Mouse (Mus musculus) adrenal gland, adult 8-10 months (tissue): ENCODE data around the gene Gdpd1. TPM values are rescaled to one million over a fixed set of nuclear protein-coding genes. Genes with fewer than 3 reads are reported as not detected.
A peak's percentile ranks its signal among the peaks of the same experiment; 100 is the strongest.
"Not testable (repeated sequence)": the region's sequence is repeated elsewhere in the genome, so short reads cannot be mapped to it uniquely, and the experiment has no call there.

ENCODE experiments used
- DNase-seq: peaks from one replicate; pipeline ENCODE4 v3.0.0; 2022
- total RNA-seq, 4 experiments: library from RNA; stranded (reverse); gene quantifications; 2 replicates each; pipeline ENCODE4 v1.2.4; 2022

Gdpd1 gene
- total RNA-seq, 4 experiments from 2014 or later = 5.6 to 10.1 (median 7.8) TPM

DNA sequence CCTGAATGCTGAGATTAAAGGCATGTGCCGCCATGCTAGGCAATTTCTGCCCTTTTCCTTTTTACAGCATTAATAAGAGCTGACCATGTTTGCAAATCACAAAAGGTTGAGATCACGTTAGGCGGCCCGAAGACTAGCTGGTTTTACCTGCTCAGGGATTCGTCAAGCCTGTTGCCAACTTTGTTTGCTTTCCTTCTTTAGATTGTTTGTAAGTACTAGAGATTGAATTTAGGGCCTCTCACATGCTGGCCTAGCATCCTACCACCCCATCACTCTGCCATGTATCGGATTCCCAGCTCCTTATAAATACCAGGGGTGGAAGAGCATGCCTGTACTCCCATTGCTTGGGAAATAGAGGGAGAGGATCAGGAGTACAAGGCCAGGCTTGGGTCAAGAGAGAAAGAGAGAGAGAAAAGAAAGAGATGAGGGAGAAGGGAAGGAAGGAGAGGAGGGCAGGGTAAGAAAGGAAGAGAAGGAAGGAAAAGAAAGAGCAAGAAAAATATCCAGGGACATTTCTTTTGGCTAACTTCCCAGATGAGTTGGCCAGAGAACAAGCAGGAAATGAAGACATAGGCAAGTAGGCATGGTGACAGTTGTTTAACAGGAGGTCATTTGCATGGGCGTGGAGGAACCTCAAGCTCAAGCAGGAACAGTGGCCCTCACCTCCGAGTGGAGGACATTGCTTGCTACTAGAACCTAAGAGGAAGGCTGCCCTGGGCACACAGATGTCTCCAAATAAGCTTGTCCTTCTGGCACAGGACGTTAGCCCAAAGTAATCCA is 47.6 kb downstream of the Gdpd1 start:
- no peak for DNase-seq

DNA sequence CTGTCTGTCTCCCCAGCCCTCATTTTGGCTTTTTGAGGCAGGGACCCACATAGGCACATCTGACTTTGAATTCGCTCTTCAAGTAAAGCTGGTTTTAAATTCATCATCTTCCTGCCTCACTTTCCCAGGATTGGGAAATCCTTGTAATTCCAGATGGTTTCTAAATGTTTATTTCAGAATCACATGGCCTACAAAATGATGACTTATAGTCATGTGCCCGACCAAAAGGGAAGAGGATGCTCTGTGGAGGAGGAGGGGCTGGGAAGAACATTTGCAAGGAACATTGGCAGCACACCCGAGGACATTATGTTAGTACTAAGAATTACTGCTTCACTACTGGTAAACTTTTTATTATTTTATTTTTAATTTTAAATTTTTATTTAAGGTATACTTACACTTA is 48.5 kb downstream of the Gdpd1 start:
- DNase-seq = no peak

DNA sequence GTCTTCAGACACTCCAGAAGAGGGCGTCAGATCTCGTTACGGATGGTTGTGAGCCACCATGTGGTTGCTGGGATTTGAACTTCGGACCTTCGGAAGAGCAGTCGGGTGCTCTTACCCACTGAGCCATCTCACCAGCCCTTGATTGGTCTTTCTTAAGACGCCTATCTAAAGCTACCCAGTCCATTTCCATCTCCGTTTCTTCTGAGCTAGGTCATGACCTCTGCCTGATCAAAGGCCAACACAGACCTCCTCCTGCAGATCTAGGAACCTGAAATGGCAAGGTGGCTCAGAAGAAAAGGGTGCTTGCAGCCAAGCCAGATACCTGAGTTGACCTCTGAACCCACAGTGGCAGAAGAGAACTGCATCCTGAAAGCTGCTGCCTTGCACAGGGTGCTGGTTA is 50.6 kb downstream of the Gdpd1 start:
- DNase-seq = not testable (repeated sequence)

DNA sequence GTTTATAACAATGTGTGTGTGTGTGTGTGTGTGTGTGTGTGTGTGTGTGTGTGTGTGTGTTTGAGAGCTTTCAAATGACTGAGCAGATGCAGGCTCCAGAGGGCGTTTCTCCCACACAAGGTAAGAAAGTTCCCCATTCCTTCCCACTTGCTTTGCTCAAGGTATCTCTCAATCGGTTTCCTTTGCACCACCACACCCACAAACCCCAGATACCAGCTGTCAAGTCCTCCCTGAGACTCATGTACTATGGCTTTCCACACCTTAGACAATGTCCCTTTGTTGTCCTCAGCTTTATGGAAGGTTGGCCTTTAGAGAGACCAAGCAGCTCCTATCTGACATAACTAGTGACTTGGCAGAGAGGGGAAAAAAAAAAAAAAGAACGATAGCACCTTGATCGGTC is 51.1 kb downstream of the Gdpd1 start:
- no peak for DNase-seq

DNA sequence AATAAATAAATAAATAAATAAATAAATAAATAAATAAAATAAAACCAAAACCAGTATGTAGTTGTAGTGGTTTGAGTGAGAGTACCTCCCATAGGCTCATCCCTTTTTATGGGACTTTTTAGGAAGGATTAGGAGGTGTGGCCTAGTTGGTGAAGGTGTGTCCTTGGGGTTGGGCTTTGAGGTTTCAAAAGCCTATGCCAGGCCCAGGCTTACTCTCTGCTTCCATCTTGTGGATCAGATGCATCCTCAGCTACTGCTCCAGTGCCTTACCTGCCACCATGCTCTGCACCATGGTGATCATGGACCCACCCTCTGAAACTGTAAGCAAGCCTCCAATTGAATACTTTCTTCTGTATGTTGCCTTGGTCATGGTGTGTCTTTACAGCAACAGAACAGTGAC is 52.3 kb downstream of the Gdpd1 start:
- DNase-seq = no peak

DNA sequence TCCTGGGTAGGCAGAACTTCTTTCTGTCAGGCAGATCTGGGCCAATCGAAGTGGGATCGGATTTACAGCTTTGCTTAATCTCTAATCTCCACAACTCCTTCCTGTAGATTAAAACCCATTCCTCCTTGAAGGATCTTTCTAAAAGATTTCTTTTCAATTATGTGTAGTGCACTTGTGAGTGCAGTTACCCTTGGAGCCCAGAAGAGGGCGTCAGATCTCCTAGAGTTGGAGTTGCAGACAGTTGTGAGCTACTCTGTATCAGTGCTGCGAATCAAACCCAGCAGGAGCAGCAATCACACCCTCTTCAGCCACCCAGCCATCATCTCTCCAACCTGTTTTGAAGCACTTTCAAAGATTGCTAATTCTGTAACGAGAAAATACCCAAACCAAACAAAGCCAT is 53.4 kb downstream of the Gdpd1 start:
- DNase-seq = no peak

DNA sequence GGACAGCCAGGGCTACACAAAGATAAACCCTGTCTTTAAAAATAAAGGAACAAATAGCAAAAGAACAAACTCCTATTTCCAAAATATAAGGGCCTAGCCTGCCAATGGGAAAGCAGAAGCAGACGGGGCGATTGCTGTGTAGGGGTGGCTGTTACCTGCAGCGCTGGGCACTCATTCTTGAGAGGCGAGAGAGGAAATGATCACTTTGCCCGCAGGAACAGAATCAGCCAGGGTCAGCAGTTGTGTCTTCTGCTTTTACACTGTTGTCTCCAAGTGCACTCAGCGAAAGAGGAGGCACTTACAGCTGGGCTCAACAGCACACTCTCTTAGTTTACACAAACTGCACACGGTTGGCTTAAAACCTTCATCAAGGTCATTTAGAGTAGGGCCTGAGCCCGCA is 54.4 kb downstream of the Gdpd1 start:
- no peak for DNase-seq

DNA sequence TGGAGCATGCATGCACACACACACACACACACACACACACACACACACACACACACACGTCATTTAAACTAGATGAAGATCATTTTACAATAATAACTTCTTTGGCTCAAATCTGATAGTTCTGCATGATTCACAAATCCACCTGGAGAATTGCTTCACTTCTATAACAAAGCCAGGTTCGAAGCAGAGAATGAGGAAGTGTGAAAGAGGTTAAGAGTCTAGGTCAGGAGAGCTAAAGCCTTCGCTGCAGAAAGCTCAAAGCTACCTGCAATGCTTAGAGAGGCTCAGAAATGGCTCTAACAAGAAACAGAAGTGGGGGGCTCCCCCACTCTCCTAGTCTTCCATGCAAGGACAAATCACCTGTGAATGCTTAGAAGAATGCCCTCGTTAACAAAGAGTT is 55.8 kb downstream of the Gdpd1 start:
- DNase-seq = no peak

DNA sequence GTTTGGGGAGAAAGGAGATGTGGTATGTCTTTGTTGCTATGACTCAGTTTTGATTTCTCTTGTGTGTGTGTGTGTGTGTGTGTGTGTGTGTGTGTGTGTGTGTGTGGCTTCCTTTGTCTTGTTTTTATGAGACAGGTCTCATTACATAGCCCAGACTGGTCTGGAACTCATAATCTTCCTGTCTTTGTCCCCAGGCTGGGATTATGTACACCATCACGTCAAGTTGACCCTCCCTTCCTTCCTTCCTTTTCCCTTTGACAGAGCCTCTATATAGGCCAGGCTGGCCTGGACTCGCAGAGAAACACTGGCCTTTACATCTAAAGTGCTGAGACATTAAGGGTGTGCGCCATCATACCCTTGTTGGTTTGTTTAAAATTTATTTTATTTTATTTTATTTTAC is 58.2 kb downstream of the Gdpd1 start:
- no peak for DNase-seq

DNA sequence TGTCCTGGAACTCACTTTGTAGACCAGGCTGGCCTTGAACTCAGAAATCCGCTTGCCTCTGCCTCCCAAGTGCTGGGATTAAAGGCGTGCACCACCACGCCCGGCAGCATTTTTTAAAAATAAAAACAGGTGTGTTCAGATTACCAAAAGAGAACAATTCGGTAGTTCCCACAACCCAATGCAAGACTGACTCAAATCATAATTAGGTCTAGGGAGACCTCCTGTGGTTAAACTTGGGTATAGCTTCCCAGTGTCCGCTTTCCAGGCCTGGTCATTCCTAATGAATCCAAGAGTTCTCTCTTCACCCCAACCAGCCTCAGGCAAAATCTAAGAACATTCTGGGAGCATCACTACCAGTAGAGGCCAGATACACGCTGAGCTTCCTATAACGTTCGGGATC is 63.4 kb downstream of the Gdpd1 start:
- DNase-seq = no peak

DNA sequence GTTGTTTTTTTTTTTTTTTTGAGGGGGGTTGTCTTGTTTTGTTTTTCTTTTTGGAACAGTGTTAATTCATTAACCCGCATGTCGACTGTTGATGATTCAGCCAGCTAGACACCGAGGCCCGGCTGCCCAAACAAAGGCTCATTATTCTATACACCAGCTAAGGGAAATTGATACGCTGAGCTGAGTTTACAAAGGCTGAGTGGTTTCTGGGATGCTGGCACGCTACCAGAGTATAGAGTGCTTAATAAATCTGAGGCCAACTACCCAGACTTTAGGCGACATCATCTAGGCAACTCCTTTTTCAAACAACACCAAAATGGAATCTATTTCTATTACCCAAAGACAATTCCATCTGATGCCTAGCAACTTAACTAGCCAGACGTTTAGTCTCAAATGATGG is 66.5 kb downstream of the Gdpd1 start:
- no peak for DNase-seq

DNA sequence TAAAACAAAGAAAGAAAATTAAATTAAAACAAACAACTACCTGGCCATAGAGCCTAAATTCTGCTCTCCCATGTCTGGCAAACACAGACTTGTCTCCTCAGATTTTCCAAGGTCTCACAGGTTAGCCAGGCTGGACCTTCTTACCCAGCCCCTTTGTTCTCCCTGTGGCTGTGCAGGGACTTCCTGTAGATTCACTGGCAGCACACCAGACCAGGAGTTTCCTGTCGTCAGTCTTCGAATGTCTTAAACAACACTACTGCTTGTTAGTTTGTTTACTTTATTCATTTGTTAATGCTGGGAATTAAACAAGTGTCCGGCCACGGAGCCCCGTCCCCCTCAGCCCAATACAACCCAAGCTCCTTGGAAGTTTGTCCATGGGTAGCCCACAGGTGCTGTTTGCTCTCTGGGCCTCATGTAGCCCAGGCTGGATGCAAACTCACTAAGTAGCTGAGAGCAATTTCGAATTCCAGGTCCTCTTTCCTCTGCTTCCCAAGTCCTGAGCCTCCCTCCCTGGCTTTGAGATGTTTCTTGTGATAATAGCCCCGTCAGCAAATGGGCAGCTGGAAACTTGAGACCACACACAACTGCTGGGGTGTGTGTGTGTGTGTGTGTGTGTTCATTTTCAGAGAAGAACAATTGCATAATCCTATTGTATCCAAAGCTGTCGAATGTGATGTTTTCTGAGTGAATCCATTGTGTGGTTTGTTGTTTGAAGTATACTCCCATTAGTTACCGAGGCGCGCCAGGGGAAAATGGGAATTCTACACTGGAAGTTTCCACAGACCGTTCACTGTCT is 68.7 kb downstream of the Gdpd1 start:
- DNase-seq = no peak

DNA sequence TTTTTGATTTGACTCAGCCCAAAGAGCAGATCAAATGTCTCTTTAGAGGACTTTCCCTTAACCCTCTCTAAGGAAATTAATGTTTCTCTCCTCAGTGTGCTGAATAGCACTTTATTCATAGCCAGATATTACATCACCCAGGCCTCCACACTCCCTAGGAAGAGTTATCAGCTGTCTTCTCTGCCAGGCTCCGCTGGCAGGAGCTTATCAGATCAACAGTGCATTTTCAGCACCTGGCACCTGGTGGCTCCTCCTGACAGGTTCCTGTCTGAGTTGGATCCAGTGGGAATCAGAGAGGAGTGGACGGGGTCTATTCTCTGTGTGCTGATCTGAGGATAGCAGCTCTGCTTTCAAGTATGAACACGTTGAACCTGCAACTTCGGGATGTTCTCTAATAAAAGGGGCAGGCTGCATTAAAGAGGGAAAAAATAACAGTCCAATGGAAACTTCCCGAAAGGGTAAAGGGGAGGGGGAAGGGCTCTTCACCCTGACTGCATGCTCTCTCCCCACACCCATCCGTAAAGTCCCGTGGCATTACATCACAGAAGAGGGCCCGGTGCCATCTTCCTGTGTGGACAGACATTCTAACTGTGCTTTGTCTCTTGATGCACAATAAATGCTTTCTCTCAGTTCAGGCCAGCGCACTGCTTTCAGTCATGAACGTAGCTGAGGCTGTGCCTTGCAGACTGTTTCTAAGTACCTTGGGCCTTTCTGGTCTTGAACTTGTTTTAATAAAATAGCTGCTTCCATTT is 71.6 kb downstream of the Gdpd1 start:
- DNase-seq = no peak

DNA sequence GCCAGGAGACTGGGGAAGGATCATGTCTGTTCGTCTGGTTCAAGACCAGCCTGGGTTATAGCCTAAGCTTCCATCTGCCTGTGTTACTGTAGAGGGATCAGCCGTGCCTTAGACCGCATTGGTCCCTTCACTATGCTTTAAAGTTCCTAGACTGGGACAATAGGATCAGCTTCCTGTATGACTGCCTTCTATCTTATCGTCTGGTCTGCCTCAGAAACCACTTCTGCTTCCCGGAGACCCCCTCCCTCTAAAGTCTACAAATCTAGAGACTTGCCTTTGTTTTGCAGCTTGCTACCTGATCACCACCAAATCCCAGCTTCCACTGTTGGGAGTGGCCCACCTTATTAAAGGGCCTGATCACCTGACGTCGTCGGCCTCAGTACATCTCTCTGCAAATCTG is 72.6 kb downstream of the Gdpd1 start:
- DNase-seq = no peak

DNA sequence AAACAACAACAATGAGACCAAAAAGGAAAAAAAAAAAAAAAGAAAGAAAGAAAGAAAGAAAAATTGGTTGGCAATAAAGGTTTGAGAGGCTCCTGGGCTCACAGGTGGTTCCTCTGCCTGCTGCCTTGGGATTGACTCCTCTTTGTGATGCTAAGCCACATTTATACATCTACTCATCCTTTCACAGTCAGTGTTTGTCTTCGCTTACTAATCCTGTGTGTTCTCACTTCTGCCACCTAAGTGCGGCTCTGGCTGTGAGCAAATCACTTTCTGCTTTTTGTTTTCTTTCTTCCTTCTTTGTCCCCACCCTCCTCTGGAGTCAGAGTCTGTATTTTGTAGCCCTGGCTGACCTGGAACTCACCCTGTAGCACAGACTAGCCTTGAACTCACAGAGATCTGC is 77.6 kb downstream of the Gdpd1 start:
- DNase-seq = no peak

DNA sequence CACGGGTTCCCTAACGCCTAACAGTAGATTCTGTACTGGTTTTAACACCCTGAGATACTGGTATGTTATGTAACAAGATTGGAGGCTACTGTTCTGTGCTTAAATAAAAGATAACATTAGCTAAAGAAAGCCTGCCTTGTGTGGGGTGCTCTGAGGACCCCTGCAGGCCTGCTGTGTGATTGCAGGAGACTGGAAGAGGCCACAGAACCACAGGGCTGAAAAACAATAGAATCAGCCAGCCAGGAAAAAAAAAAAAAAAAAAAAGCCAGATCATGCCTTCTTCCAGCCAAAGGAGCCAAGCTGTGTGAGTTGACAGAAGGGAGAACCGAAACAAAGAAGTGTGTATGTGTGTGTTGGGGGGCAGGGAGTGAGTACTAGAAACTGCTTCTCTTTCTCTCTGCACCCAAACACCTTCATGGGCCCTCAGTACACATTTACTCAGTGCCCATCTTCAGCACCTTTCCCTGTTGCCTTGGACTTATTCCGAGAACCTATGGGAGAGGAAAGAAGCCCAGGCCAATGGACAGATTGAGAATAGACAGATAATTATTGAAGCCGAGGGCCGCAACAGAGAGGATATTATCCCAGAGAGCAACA is 78.1 kb downstream of the Gdpd1 start:
- DNase-seq = peak; percentile 65

DNA sequence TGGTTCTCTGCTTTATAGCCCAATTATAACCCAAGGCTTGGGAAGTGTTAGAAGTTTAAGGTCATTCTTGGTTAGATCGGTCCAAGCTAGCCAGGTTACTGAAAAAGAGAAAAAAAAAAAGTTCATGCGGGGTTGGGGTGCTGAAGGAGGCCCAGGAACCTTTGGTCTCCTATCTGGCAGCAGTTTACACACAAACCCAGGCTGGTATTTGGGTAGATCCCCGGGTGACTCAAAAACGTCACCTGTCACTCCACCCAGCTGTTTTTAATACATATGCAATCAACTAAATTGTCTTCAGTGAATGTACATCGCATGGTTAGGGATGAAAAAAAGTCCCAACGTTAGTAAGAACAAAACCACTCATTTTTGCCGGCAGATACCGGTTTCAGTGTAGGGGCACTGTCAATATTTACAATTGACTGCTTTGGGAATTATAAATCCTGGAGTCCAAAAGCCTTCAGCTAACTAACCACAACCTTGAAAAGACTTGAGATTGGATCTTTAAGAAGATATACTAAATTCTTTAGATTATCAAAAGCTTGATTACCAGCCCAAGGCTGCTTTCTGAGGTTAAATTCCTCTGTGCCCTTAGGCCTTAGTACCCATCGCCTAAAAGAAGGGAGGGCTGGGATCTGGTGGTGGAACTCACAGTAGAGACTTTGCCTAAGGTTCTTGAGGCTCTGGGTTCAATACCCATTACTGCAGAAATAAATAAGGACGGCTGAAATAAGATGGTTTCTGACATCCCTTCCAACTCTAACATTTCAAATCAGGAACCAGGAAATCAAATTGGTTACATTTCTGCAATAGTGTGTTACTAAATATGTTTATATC is 78.9 kb downstream of the Gdpd1 start:
- no peak for DNase-seq

DNA sequence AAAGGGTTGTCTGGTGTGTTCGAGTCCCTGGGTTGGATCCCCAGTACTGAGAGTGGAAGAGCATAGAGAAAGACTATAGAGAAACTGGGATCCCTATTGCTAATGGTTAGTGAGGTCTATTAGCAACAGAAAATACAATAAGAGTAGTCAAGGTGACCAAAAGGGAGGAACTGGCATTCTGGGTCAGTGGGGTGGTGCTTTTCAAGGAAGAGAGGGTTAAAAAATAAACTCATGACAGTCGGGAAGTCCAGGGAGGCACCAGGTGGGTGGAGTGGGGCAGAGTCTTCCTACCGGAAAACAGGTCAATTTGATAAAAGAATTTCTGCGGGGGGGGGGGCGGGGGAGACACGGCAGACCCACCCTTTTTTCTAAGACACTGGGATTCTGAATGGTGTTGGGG is 79.5 kb downstream of the Gdpd1 start:
- DNase-seq = no peak

DNA sequence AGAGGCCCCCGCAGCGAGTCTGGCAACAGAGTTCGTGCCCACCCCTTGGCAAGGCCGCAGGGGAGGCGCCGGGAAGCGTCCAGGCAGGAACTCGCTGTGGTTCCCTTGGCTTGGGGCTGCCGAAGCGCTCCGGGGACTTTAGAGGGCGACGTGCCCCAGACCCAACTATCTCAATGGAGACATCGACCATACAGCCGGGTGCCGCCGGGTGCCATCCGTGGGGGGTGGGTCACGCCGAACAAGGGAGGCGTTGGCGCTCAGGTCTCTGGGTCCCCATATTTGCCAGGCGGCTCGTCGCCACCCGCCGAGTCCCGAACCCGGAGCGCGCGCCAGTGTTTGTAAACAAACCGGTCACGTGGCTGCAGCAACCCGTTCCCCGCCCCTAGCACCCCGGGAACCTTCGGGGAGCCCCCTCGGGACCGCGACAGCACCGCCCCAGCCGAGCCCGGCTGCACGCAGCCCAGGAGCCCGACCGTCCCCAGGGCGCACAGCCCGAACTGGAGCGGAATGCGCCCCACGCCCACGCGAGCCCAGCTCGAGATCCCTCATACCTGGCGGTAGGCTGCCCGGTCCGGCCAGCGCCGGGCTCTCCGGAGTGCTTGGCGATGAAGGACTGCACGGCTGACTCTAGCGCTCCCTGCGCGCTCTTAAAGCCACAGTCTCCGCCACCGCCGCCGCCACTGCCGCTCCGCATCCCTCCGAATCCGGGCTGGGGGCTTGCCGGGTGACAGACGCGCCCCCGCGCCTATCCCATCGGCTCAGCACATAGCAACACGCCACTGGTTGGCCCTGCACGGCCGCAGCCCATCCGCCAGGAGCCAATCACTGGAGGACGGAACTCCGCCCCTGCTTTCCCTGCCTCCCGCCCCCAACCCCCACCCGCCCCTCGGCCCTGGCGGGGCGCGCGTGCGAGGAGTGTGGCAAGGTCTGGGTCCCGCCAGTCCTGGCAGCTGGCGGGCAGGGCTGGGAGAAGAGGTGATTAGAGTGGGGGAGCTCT is 80.5 kb downstream of the Gdpd1 start, which contains the start of gene Ypel2:
Gene Ypel2 (minus strand): TSS at position 667 of the 997 bp plus-strand sequence.
- peak; percentile 97 for DNase-seq

DNA sequence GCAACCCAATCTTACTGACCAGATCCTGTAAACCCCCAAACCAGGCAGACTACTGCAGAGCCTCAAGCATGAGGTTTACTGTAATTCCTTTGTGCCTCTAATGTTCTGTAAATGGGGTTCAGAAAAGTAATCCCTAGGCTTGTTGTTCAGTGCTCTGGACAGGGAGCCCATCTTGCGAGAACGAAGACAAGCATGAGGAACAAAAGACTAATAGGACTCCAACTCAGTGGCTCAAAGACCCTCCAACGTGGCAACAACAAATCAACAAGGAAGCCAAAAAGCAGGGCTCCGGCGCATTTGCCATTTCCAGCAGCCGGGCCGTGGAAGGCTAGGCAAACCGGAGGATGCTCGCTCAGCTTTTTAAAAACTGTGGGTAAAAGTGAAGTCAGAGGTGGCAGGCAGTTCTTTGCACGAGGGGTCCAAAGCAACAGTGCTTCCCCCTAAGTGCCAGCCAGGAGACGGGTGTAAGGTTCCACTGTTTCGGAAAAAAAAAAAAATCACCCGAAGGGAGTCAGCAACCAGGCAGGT is 81.3 kb downstream of the Gdpd1 start:
- DNase-seq = no peak
